Mouse (Mus musculus): ENCODE measurements around the gene Adamts8.

Gene Adamts8

GRCm38 (mm10) chr9:30918466-30919356 lies 23.7 kb upstream of the Adamts8 start:
- ChIA-PET POLR2A (interaction anchor here in 1 of 4 experiments (0.6 to 1.5 kb wide), 3 partner anchors 31 to 292 kb away, joined by 3 to 4 read pairs (median 3); no protein-coding TSS in a partner anchor), CTCF (interaction anchor here (0.6 to 6.3 kb wide), 12 partner anchors 9 to 438 kb away, joined by 3 to 49 read pairs (median 4); partner anchors contain the start of gene Adamts8 (in 2 of the 4))

DNA sequence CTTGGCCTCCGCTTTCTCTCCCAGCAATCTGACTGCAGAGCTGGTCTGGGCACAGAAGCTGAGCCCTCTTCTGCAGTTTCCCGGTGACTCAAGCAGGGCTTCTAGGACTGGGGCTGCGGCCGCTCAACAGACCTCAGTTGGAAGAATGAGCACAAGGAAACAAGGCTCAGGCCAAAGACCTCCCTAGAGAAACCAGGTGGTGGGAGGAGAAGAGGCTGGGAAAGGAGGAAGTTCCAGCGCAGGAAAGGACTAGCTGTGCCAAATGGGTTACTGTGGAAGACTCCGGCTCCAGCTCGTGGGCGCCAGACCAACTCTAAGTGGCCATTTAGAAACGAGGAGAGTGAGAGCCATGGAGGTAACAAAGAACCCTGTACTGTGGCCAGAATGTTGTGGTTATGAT lies 22.7 kb upstream of the Adamts8 start:
- POLR2A ChIA-PET = interaction anchor here in 2 of 4 experiments (1.0 to 1.5 kb wide), 7 partner anchors 24 to 291 kb away, joined by 3 to 4 read pairs (median 3); no protein-coding TSS in a partner anchor
- CTCF ChIA-PET = interaction anchor here (0.6 to 6.3 kb wide), 17 partner anchors 8 to 493 kb away, joined by 3 to 49 read pairs (median 6); partner anchors contain the start of genes Adamts8 (in 1 of the 4) and Snx19 (in 1 of the 4)

DNA sequence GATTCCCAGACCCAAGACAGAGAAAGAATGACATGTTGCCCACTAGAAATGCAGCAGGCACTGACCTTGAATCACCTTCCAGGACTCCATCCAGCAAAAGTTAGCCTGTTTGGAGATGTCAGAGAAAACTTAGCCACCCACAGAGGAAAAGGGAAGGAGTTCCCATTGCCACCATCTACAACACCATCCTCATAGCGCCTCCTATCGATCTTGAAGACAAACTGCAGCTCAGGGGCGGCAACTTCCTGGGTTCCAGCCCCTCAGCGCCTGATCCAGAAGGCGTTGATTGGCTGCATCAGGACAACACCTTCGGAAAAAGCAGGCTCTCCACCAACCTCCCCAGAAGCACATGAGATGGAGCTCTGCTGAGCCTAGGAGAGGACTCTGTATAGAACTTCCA lies 21.6 kb upstream of the Adamts8 start:
- CTCF ChIA-PET = interaction anchor here (0.5 to 6.3 kb wide), 31 partner anchors 9 to 1371 kb away, joined by 3 to 49 read pairs (median 5); no protein-coding TSS in a partner anchor
- POLR2A ChIA-PET = interaction anchor here (0.6 to 2.3 kb wide), 24 partner anchors 16 to 488 kb away, joined by 3 to 16 read pairs (median 4); partner anchors contain the start of genes Adamts8 (in 1 of the 4), Prdm10 (in 1 of the 4) and Zbtb44 (in 1 of the 4)

DNA sequence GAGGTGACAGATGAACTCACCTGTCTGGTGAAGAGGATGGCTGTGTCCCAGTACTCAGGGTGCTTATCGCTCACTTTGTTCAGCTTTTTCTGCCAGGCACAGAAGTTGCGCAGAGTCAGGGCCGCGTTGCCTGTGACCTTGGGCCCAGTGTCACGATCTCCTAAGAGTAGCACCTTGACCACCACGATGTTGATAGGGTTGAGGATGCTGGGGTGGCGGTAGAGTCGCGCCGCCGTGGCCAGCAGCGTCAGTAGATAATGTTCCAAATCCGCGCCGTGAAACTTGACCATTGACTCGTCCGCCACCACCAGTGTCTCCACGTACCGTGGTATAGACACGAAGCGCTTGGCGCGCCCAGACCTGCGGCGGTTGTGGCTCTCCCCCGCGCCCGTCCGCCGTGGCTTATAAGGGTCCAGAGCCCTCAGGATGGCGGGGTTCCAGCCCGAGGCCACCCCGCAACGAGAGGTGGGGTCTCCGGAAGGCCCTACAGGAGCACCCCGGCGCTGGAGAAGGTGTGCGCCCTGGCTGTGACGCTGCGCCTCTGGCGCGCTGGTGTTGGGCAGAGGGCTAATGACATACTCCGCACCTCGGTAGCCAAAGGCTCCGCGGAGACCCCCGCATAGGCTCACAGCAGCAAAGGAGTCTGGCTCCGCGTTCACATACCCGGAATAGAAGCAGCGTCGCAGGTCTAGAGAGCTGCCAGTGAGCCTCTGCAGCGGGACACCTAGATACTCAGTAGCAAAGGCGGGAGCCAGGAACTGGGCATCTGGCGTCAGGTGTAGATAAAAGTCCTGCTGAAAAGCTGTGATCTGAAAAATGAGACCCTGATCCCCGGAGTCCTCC lies 20.9 kb upstream of the Adamts8 start:
- CTCF ChIA-PET = interaction anchor here (0.5 to 6.3 kb wide), 41 partner anchors 10 to 495 kb away, joined by 3 to 49 read pairs (median 4); partner anchors contain the start of genes Snx19 (in 2 of the 4) and Adamts8 (in 1 of the 4)
- POLR2A ChIA-PET = interaction anchor here (0.6 to 2.6 kb wide), 31 partner anchors 10 to 489 kb away, joined by 3 to 16 read pairs (median 4); partner anchors contain the start of genes Adamts8 (in 1 of the 4), Prdm10 (in 1 of the 4) and Zbtb44 (in 1 of the 4)

DNA sequence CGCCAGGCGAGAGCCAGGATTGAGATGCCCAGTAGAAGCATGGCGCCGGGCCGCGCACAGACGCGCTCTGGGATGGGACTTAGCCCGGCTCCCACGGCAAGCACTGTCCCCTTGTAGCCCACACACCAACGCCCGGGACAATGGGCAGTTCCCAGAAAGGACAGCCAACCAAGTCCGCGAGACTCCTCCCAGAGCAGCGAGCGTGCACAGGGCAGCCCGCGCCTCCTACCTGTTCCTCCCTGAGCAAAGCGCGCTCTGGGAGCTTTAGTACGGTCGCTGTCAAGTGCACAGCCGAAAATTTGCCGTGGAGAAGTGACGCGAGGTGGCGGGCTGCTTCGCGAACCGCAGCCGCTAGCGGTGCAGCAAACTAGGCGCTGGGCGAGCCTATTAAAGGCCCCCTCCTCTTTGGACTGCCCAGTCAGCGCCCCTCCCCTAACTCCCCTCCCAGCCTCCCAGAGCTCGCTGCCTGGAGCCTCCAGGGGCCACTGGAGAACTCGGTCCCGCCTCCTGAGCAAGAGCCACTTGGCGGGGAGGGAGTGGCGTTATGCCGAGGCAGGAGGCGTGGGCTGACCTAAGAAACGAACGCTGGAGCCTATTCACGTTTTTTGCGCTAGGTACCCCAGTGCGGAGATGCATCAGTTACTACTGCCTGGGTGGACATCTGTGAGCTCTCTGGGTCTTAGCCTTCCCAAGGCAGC lies 20.0 kb upstream of the Adamts8 start, which contains the start of gene Adamts15:
Adamts15 (minus strand) TSS at position 256 of the 698 bp plus-strand sequence.
- ChIA-PET CTCF (interaction anchor here (0.5 to 6.3 kb wide), 22 partner anchors 10 to 495 kb away, joined by 3 to 49 read pairs (median 4); partner anchors contain the start of genes Adamts8 (in 2 of the 4) and Snx19 (in 2 of the 4)), POLR2A (interaction anchor here in 3 of 4 experiments (0.5 to 2.6 kb wide), 18 partner anchors 11 to 516 kb away, joined by 3 to 16 read pairs (median 4); partner anchors contain the start of genes Prdm10 (in 1 of the 3) and Zbtb44 (in 1 of the 3))

- CTCF ChIA-PET = interaction anchor here in 2 of 4 experiments (0.6 to 3.5 kb wide), 4 partner anchors 8 to 448 kb away, joined by 3 to 16 read pairs (median 4); no protein-coding TSS in a partner anchor
- POLR2A ChIA-PET = interaction anchor here in 1 of 4 experiments (1.0 kb wide), 1 partner anchor 8 kb away, joined by 3 read pairs; no protein-coding TSS in a partner anchor
Measured at GRCm38 (mm10) chr9:30928759-30929158, 13.6 kb upstream of the Adamts8 start.

DNA sequence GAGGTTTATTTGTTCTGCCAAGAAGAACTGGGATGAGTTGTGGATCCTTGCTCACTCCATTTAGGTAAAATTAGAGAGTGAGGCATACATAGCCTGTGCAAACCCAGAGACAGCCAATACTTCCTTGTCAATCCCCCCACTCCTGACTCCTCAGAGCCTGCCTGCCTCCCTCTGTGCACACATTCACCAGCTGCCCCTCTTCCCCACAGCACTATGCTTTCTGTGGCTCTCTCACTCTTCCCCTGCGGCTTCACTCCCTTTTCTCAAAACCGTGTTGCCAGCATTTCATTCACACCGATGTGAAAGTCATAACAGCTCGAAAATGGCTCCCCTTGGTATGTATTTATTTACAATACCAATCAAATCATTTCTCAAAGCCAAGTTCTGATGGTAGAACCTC lies 10.0 kb upstream of the Adamts8 start:
- ChIA-PET POLR2A (interaction anchor here in 1 of 4 experiments (0.5 kb wide), 1 partner anchor 348 kb away, joined by 3 read pairs; the partner anchor contains the start of gene Prdm10), CTCF (interaction anchor here in 2 of 4 experiments (1.0 to 1.5 kb wide), 2 partner anchors 10 to 452 kb away, joined by 3 read pairs; partner anchors contain the start of gene Adamts15 (in 1 of the 2))

- POLR2A ChIA-PET = interaction anchor here in 1 of 4 experiments (0.5 kb wide), 1 partner anchor 9 kb away, joined by 3 read pairs; no protein-coding TSS in a partner anchor
Measured at GRCm38 (mm10) chr9:30934827-30935226, 7.5 kb upstream of the Adamts8 start.

GRCm38 (mm10) chr9:30936674-30937438 lies 5.5 kb upstream of the Adamts8 start:
- POLR2A ChIA-PET = interaction anchor here (0.7 to 1.8 kb wide), 14 partner anchors 8 to 925 kb away, joined by 3 to 16 read pairs (median 4); partner anchors contain the start of gene Adamts15 (in 3 of the 4)
- CTCF ChIA-PET = interaction anchor here (0.5 to 7.5 kb wide), 106 partner anchors 9 to 1991 kb away, joined by 3 to 227 read pairs (median 4); partner anchors contain the start of genes Adamts15 (in 4 of the 4) and Snx19 (in 2 of the 4)

More at GRCm38 (mm10) chr9:30934827-30935226, 7.5 kb upstream of the Adamts8 start:
- CTCF ChIA-PET = interaction anchor here (0.6 to 4.4 kb wide), 6 partner anchors 13 to 454 kb away, joined by 3 to 120 read pairs (median 6); partner anchors contain the start of gene Adamts15 (in 1 of the 4)

DNA sequence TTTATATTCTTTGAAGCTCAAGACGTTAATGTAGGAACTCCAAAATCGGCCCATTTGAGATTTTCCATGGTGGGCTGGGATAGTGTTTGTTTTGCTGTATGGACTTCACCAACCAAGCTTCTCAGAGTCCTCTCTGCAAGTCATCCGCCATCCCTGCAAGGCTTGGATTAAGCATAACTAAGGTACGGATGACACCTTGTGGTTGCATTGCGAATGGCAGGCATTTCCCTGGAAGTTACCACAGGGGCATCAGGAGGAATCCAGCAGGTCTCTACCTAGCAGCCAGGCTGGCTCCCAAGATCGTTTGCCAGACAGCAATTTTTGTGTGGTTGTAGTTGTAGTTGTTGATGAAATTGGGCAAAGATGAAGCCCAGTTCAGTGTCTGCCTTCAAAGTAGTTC lies 2.0 kb upstream of the Adamts8 start:
- CTCF ChIA-PET = interaction anchor here (0.5 to 7.5 kb wide), 41 partner anchors 10 to 877 kb away, joined by 3 to 227 read pairs (median 4); partner anchors contain the start of genes Adamts15 (in 2 of the 4) and Snx19 (in 1 of the 4)
- POLR2A ChIA-PET = interaction anchor here in 3 of 4 experiments (0.6 to 3.8 kb wide), 11 partner anchors 11 to 460 kb away, joined by 3 to 16 read pairs (median 5); no protein-coding TSS in a partner anchor

DNA sequence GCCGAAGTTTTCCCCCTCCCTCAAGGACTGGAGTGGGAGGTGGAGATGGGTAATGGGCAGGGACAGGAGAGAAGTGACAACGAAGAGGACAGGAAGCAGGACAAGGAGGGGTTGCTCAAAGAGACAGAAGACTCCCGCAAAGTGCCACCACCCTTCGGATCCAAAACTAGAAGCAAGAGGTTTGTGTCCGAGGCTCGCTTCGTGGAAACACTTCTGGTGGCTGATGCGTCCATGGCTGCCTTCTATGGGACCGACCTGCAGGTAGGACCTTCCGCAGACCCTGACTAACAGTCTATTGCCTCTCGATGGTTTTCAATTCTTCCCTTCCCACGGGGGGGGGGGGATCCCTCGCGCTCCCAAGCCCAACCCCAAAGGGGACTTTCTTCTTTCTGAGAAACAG lies 979 bp downstream of the Adamts8 start:
- POLR2A ChIA-PET = interaction anchor here in 3 of 4 experiments (0.6 to 3.8 kb wide), 20 partner anchors 9 to 995 kb away, joined by 3 to 16 read pairs (median 5); partner anchors contain the start of gene Zbtb44 (in 3 of the 3)
- CTCF ChIA-PET = interaction anchor here (0.6 to 7.5 kb wide), 22 partner anchors 9 to 1521 kb away, joined by 3 to 227 read pairs (median 6); partner anchors contain the start of gene Adamts15 (in 1 of the 4)

DNA sequence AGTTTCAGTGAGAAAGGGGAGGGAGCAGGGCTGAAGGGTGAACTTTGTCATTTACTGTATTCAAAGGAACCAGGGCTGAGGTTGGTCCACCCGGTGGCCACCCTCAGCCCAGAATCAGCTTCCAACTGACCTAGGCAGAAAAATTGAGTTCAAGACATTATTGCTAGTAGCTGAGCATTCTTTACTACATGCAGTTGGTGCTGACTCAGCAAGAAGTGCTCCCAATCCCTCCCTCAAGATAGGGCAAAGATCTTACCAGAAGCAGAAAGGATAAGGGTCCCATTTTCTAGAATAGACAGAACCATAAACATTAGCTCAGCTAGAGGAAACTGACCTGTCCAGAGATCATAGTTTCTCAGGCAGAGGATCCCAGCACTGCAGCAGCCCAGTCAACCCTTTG lies 1.9 kb downstream of the Adamts8 start:
- CTCF ChIA-PET = interaction anchor here (0.6 to 2.4 kb wide), 15 partner anchors 8 to 1369 kb away, joined by 3 to 12 read pairs (median 5); no protein-coding TSS in a partner anchor
- POLR2A ChIA-PET = interaction anchor here in 3 of 4 experiments (0.6 to 2.6 kb wide), 23 partner anchors 10 to 498 kb away, joined by 3 to 13 read pairs (median 4); partner anchors contain the start of genes Zbtb44 (in 2 of the 3) and Adamts15 (in 1 of the 3)

- ChIA-PET POLR2A (interaction anchor here in 2 of 4 experiments (0.6 to 2.6 kb wide), 7 partner anchors 23 to 426 kb away, joined by 3 to 13 read pairs (median 5); partner anchors contain the start of gene Adamts15 (in 1 of the 2)), CTCF (interaction anchor here in 3 of 4 experiments (1.0 to 1.9 kb wide), 3 partner anchors 19 to 141 kb away, joined by 3 to 5 read pairs (median 4); no protein-coding TSS in a partner anchor)
Measured at GRCm38 (mm10) chr9:30945276-30945675, 2.9 kb downstream of the Adamts8 start.

DNA sequence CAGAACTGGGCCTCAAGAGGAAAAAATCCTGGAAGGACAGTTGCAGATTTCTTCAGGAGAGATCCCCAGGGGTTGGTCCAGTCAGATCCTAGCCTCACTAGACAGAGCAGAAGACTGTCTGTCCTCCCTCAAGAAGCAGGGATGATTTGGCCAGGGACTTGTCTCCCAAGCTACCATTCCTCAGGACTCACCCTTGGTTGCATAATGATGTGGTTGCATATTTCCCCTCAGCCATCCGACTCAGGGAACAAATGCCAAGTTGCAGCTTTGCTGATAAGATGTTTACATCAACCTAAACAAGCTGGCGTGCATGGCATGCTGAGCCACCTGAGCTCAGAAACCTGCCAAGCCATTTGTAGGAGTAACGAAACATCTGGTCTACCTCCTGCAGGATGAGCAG lies 7.1 kb downstream of the Adamts8 start:
- POLR2A ChIA-PET = interaction anchor here (0.5 to 1.8 kb wide), 21 partner anchors 9 to 495 kb away, joined by 3 to 12 read pairs (median 4); no protein-coding TSS in a partner anchor
- CTCF ChIA-PET = interaction anchor here (0.6 to 2.4 kb wide), 11 partner anchors 9 to 469 kb away, joined by 3 to 25 read pairs (median 4); no protein-coding TSS in a partner anchor

- POLR2A ChIA-PET = interaction anchor here in 3 of 4 experiments (0.5 to 1.8 kb wide), 20 partner anchors 9 to 522 kb away, joined by 3 to 12 read pairs (median 4); no protein-coding TSS in a partner anchor
- CTCF ChIA-PET = interaction anchor here (0.6 to 2.4 kb wide), 14 partner anchors 8 to 496 kb away, joined by 3 to 25 read pairs (median 4); no protein-coding TSS in a partner anchor
Measured at GRCm38 (mm10) chr9:30949971-30950370, 7.6 kb downstream of the Adamts8 start.

Data from embryonic stem cell, embryonic (primary cell).